Mouse (Mus musculus): ENCODE measurements at regions not wholly inside any gene's neighbourhood (a gene's known extent, or its start where the extent isn't known, plus 50 kb on each side); places are given as distances from the start of the nearest gene placed in this dataset.
"Not testable (repeated sequence)": the region's sequence is repeated elsewhere in the genome, so short reads cannot be mapped to it uniquely, and the experiment has no call there.

DNA sequence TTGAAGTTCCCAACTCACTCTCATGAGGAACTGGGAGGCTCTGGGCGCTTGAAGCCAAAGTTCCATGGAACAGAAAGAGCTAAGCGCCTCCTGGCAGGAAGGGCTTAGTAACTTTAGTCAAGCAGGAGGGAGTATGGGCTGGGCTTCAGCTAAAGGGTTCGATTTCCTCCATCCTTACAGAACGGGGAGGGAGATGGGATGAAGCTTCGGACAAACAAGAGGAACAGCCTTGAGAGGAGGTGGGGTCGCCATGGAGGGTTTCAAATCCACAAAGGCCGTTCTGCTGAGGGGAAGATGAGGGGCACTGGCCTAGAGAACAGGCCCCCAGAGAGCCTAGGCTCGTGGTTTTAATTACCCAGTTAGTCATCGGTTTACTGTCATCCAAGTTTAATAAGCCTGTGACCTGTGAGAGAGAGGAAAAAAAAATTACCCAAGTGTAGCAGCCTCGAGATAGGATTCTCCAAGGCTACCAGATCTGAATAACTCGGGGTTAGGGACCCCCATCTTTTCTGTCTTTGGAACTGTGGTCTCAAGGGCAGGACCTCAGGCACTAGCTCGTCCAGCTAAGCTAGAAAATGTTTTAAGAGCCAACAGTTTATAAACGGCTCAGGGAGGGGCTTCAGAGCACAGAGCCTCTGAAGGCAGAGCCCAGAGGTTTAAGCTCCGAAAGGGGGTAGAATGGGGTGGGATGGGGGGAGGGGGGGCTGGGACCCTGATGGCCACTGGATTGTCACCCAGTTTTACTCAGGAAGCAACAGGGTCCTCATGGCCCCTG, 102.1 kb upstream of the Gm9887 start:
- Histone ChIP-seq H3K4me2 (ENCODE audit: low read length) (no peak overlapping the region), H3K27ac (ENCODE audit: low read length) (no peak overlapping the region), H3K27me3 (replicated peaks; ENCODE audit: control insufficient read depth, insufficient read depth, low read length) (no peaks in the 10 kb centered on the region), H3K9me3 (ENCODE audit: control insufficient read depth, low read length) (no peaks in the 10 kb centered on the region), H3K9ac (replicated peaks; ENCODE audit: low read depth, low read length) (0 out of 2 replicates have a peak overlapping the region, but pooled peaks have one; percentile 4), H3K4me3 (replicated peaks; ENCODE audit: low read length) (no peak overlapping the region), H3K36me3 (ENCODE audit: control insufficient read depth, insufficient read depth) (no peaks in the 10 kb centered on the region), H3K4me1 (replicated peaks; ENCODE audit: control insufficient read depth, insufficient read depth, low read length) (peaks cover 12% of the 10 kb centered on the region)
- ATAC-seq: no peak
- 28% methylated on average over 14 of the region's 14 CpGs for WGBS

DNA sequence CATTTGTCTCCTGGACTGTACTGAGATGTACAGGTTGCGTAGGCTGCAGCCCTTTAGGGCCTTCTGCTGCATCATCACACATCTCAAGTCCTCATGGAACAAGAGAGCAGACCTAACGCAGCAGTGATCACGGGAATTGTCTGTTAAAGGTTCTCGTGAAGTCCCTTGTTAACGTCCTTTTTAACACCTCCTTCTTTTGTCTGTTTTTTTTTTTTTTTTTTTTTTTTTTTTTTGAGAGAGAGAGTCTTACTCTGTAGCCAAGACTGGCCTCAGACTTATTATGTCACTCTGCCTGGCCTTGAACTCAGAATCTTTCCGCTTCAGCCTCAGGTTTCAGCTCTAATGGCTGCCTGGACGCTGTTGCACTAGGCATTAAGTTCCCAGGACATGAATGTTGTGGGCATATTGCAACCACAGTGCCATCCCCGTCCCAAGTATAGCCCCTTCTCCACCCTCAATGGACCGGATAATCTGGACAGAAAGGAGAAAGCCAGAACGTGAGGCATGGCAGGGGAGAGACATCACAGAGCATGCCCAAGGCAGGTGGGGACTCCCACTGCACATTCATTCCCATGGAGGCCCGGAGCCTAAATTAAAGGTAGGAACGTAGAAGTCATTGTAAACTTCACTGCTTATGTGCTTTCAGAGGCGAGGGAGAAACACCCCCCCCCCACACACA, 101.3 kb upstream of the Gm9887 start:
- no peak overlapping the region for H3K4me2 ChIP-seq (ENCODE audit: low read length)
- no peaks in the 10 kb centered on the region for H3K36me3 ChIP-seq (ENCODE audit: control insufficient read depth, insufficient read depth)
- H3K4me1 ChIP-seq (replicated peaks; ENCODE audit: control insufficient read depth, insufficient read depth, low read length): peaks cover 12% of the 10 kb centered on the region
- H3K27ac ChIP-seq (ENCODE audit: low read length): no peak overlapping the region
- H3K9me3 ChIP-seq (ENCODE audit: control insufficient read depth, low read length): no peaks in the 10 kb centered on the region
- no peak for ATAC-seq
- WGBS: 68% methylated on average over 13 of the region's 13 CpGs
- H3K4me3 ChIP-seq (replicated peaks; ENCODE audit: low read length): no peak overlapping the region
- no peak overlapping the region for H3K9ac ChIP-seq (replicated peaks; ENCODE audit: low read depth, low read length)
- H3K27me3 ChIP-seq (replicated peaks; ENCODE audit: control insufficient read depth, insufficient read depth, low read length): no peaks in the 10 kb centered on the region

DNA sequence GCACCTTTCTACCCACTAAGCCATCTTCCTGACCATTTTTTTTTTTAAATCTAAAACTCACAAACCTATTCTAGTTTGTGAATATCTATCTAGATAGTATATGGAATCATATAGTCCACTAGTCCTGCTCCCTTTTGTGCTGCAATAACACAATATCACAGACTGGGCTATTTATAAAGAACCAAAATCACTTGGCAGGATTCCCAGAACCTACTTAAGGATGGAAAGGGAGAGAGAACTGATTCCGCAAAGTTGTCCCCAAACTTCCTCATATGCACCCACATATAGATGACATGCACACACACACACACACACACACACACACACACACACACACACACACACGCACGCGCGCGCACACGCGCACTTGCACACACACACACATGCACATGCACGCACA, 100.7 kb upstream of the Gm9887 start:
- WGBS: 82% methylated on average over 9 of the region's 9 CpGs
- Histone ChIP-seq H3K4me1 (replicated peaks; ENCODE audit: control insufficient read depth, insufficient read depth, low read length) (peaks cover 12% of the 10 kb centered on the region), H3K27me3 (replicated peaks; ENCODE audit: control insufficient read depth, insufficient read depth, low read length) (no peaks in the 10 kb centered on the region), H3K36me3 (ENCODE audit: control insufficient read depth, insufficient read depth) (no peaks in the 10 kb centered on the region), H3K9ac (replicated peaks; ENCODE audit: low read depth, low read length) (no peak overlapping the region), H3K9me3 (ENCODE audit: control insufficient read depth, low read length) (no peaks in the 10 kb centered on the region), H3K4me3 (replicated peaks; ENCODE audit: low read length) (no peak overlapping the region), H3K4me2 (ENCODE audit: low read length) (no peak overlapping the region), H3K27ac (ENCODE audit: low read length) (no peak overlapping the region)
- no peak for ATAC-seq

DNA sequence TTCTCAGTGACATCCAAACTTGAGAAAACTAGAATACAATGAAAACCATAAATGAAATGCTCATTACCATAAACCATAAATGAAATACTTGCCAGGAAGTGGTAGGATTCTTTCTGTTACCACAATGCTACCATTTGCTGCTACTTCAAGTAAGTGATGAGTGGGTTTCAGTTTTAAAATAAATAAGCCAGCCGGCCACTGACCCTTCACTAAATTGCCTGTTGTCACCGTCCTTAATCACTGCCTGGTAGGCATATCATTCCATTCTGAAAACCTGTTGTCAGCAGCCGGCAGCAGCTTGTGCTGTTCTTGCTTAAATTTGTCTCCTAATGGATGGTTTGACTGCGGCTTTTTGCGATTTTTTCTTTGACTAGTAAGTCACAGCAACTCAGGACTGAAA, 99.6 kb upstream of the Gm9887 start:
- no peak overlapping the region for H3K4me2 ChIP-seq (ENCODE audit: low read length)
- ATAC-seq: no peak
- no peaks in the 10 kb centered on the region for H3K36me3 ChIP-seq (ENCODE audit: control insufficient read depth, insufficient read depth)
- no peaks in the 10 kb centered on the region for H3K27me3 ChIP-seq (replicated peaks; ENCODE audit: control insufficient read depth, insufficient read depth, low read length)
- H3K9me3 ChIP-seq (ENCODE audit: control insufficient read depth, low read length): no peaks in the 10 kb centered on the region
- H3K4me3 ChIP-seq (replicated peaks; ENCODE audit: low read length): no peak overlapping the region
- 52% methylated on average over 5 of the region's 5 CpGs for WGBS
- no peak overlapping the region for H3K9ac ChIP-seq (replicated peaks; ENCODE audit: low read depth, low read length)
- no peak overlapping the region for H3K27ac ChIP-seq (ENCODE audit: low read length)
- peaks cover 12% of the 10 kb centered on the region for H3K4me1 ChIP-seq (replicated peaks; ENCODE audit: control insufficient read depth, insufficient read depth, low read length)

DNA sequence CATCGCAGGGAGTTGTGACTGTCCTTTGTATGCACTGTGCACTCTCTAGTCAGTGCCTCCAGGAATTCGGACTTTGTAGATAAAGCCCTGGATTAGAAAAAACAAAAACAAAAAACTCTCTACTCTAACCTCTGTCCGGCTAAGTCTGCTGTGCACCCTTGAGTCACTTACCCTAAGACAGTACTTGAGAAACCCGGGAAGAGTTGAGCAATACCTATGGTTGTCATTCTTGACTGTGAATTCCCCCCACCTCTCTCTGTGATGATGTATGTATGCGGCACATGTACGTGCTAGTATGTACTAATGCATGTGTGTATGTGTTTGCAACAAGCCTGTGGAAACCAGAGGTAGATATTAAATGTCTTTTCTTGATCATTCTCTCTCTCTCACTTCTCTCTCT, 96.7 kb upstream of the Gm9887 start:
- Histone ChIP-seq H3K9me3 (ENCODE audit: control insufficient read depth, low read length) (no peaks in the 10 kb centered on the region), H3K27me3 (replicated peaks; ENCODE audit: control insufficient read depth, insufficient read depth, low read length) (no peaks in the 10 kb centered on the region), H3K4me2 (ENCODE audit: low read length) (no peak overlapping the region), H3K36me3 (ENCODE audit: control insufficient read depth, insufficient read depth) (no peaks in the 10 kb centered on the region), H3K27ac (ENCODE audit: low read length) (no peak overlapping the region), H3K9ac (replicated peaks; ENCODE audit: low read depth, low read length) (no peak overlapping the region), H3K4me3 (replicated peaks; ENCODE audit: low read length) (no peak overlapping the region), H3K4me1 (replicated peaks; ENCODE audit: control insufficient read depth, insufficient read depth, low read length) (peaks cover 2% of the 10 kb centered on the region; the same call in 1 of the 2 replicates)
- 89% methylated on average over 6 of the region's 6 CpGs for WGBS
- no peak for ATAC-seq

DNA sequence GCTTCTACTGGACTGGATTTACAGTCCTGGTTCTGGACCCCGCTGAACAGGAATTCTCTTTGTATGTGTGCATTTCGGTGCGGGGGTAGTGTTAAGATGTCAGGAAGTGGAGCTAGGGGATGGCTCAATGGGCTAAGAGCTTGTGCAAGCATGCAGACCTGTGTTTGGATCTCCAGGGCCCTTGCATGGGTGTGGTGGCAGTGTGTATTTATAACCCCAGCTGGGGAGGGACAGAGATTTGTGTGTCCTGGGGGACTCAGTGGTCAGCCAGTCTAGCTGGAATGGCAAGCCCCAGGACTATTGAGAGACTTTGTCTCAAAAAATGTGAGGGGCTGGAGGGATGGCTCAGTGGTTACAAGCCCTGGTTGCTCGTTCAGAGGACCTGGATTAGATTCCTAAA, 95.1 kb upstream of the Gm9887 start:
- H3K27ac ChIP-seq (ENCODE audit: low read length): no peak overlapping the region
- H3K9me3 ChIP-seq (ENCODE audit: control insufficient read depth, low read length): no peaks in the 10 kb centered on the region
- H3K36me3 ChIP-seq (ENCODE audit: control insufficient read depth, insufficient read depth): no peaks in the 10 kb centered on the region
- H3K4me3 ChIP-seq (replicated peaks; ENCODE audit: low read length): no peak overlapping the region
- no peak for ATAC-seq
- H3K9ac ChIP-seq (replicated peaks; ENCODE audit: low read depth, low read length): no peak overlapping the region
- peaks cover 5% of the 10 kb centered on the region; the same call in 1 of the 2 replicates for H3K4me1 ChIP-seq (replicated peaks; ENCODE audit: control insufficient read depth, insufficient read depth, low read length)
- 82% methylated on average over 4 of the region's 4 CpGs for WGBS
- H3K27me3 ChIP-seq (replicated peaks; ENCODE audit: control insufficient read depth, insufficient read depth, low read length): no peaks in the 10 kb centered on the region
- no peak overlapping the region for H3K4me2 ChIP-seq (ENCODE audit: low read length)

DNA sequence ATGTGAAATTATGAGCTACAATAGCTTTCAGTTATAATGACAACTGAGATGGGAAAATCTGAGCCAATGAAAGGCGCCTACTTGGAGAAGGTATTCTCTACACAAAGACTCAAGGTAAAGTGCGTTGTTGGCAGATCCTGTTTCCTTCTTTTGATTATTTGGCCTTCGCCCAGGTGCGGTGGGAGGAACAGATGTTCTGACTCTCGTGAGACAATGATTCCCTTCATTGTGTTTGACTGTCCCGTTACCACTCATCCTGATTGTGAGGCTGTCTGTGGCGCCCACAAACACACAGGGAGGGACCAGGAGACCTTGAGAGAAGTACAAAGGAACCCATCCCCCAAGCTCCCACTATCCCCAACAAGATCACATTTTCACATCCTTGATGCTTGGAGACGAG, 92.6 kb upstream of the Gm9887 start:
- WGBS: 76% methylated on average over 8 of the region's 8 CpGs
- H3K27me3 ChIP-seq (replicated peaks; ENCODE audit: control insufficient read depth, insufficient read depth, low read length): no peaks in the 10 kb centered on the region
- H3K4me3 ChIP-seq (replicated peaks; ENCODE audit: low read length): no peak overlapping the region
- no peak for ATAC-seq
- H3K27ac ChIP-seq (ENCODE audit: low read length): no peak overlapping the region
- H3K9me3 ChIP-seq (ENCODE audit: control insufficient read depth, low read length): no peaks in the 10 kb centered on the region
- H3K4me2 ChIP-seq (ENCODE audit: low read length): no peak overlapping the region
- no peak overlapping the region for H3K9ac ChIP-seq (replicated peaks; ENCODE audit: low read depth, low read length)
- H3K36me3 ChIP-seq (ENCODE audit: control insufficient read depth, insufficient read depth): no peaks in the 10 kb centered on the region
- peaks cover 13% of the 10 kb centered on the region for H3K4me1 ChIP-seq (replicated peaks; ENCODE audit: control insufficient read depth, insufficient read depth, low read length)

DNA sequence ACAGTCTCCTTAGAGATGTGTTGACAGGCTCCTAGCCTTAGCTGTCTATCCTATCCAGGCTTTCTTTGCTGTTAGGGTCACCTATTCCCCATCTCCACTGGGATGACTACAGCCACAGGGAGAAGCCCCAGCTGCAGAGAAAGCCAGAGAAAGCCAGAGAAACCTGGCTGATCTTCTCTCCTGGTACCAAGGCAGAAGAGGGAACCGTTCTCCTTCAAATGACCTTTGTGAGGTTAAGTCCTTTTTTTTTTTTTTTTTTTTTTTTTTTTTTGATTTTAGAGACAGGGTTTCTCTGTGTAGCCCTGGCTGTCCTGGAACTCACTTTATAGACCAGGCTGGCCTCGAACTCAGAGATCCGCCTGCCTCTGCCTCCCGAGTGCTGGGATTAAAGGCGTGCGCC, 91.1 kb upstream of the Gm9887 start:
- H3K4me3 ChIP-seq (replicated peaks; ENCODE audit: low read length); H3K4me2 ChIP-seq (ENCODE audit: low read length); H3K9ac ChIP-seq (replicated peaks; ENCODE audit: low read depth, low read length); H3K27ac ChIP-seq (ENCODE audit: low read length); ATAC-seq; H3K36me3 ChIP-seq (ENCODE audit: control insufficient read depth, insufficient read depth); H3K9me3 ChIP-seq (ENCODE audit: control insufficient read depth, low read length); H3K27me3 ChIP-seq (replicated peaks; ENCODE audit: control insufficient read depth, insufficient read depth, low read length): not testable (repeated sequence)
- H3K4me1 ChIP-seq (replicated peaks; ENCODE audit: control insufficient read depth, insufficient read depth, low read length): peaks cover 13% of the 10 kb centered on the region
- WGBS: 94% methylated on average over 5 of the region's 6 CpGs

DNA sequence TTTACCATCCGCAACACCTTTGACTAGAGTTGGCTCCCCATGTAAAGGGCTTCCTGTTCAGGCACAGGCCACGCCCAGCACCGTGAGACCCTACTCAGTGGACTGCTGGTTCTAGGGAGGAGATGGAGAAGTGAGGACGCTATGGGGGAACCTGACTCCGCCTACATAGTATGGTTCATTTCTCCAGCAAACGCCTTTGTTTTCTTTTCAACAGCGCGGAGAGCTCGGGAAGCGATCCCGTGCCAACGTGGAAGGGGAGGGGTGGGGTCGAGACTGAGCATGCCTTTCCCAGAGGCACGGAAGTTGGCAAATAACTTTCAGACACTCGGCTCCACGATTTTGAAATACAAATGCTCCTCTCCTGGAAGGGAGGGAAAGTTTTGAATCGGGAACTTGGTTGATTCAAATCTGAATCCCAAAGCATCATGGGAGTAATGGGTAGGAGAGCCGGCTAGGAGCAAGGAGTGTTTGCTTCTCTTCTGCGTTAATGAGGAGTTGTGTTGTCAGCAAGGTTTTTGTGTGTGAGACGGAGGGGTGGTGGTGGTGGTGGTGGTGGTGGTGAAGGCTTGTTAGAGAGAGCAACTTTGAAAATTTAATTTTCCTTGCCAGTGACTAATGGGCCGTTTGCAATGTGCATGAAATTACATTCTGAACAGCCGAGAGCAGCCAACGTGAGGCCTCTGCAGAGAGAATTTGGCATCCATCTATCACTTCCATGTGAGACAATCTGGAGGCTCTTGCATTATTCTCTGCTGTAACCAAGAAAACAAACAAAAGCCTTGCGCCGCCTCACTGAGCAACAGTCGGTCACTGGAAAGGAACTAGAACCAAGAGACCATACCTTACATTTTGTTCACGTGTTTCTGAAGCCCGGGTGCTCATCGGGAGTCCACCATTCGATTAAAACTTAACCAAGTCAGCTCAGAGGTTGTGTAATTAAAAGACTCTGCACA, 89.9 kb upstream of the Gm9887 start:
- peak; percentile 77 for ATAC-seq
- Histone ChIP-seq H3K36me3 (ENCODE audit: control insufficient read depth, insufficient read depth) (no peaks in the 10 kb centered on the region), H3K4me1 (replicated peaks; ENCODE audit: control insufficient read depth, insufficient read depth, low read length) (peaks cover 18% of the 10 kb centered on the region), H3K4me2 (ENCODE audit: low read length) (peak overlapping the region; percentile 59), H3K9me3 (ENCODE audit: control insufficient read depth, low read length) (no peaks in the 10 kb centered on the region), H3K27ac (ENCODE audit: low read length) (peak overlapping the region; percentile 57), H3K9ac (replicated peaks; ENCODE audit: low read depth, low read length) (peak overlapping the region; percentile 27; the same call in 1 of the 2 replicates), H3K4me3 (replicated peaks; ENCODE audit: low read length) (peak overlapping the region; percentile 37), H3K27me3 (replicated peaks; ENCODE audit: control insufficient read depth, insufficient read depth, low read length) (no peaks in the 10 kb centered on the region)
- 11% methylated on average over 30 of the region's 30 CpGs for WGBS
